Mouse (Mus musculus): ENCODE measurements around the gene Gm11060.

DNA sequence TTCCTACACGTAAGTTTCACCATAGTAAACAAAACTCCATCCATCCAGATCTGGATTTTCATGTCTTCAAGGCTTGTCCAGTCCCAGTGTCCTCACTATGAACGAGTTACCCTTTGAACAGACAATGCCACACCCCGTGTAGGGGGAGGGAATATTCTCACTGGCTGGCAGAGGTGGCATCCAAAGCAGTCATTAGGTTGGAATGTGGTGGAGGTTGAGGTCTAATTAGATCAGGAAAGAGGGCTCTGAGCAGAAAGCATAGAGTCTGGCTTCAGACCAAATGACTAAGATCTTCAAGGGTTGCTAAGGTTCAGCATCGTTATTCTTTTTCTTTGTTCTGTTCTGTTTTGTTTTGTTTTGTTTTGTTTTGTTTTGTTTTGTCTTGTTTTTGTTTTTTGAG lies 7.8 kb upstream of the Gm11060 start:
- no peak for TF ChIP-seq MAX (IDR thresholded peaks at IDR 0.05; ENCODE audit: low read length)
- TF ChIP-seq POLR2A (IDR thresholded peaks at IDR 0.05; ENCODE audit: low read depth, low read length): no peak
- no peak for TF ChIP-seq CTCF (conservative IDR thresholded peaks at IDR 0.05 in 1 of 2, IDR thresholded peaks at IDR 0.05 in 1 of 2; ENCODE audit: low read depth in 2 of 2, low read length in 2 of 2)
- TF ChIP-seq ETS1 (conservative IDR thresholded peaks at IDR 0.05; ENCODE audit: low read depth, low read length): no peak
- no peak for TF ChIP-seq BHLHE40 (IDR thresholded peaks at IDR 0.05; ENCODE audit: low read depth, low read length)
- TF ChIP-seq ZNF384 (IDR thresholded peaks at IDR 0.05; ENCODE audit: low read depth, low read length): no peak
- TF ChIP-seq EP300 (IDR thresholded peaks at IDR 0.05; ENCODE audit: low read length): no peak
- TF ChIP-seq MEF2A (IDR thresholded peaks at IDR 0.05; ENCODE audit: borderline replicate concordance, low read depth, low read length): no peak
- no peak for TF ChIP-seq MAZ (IDR thresholded peaks at IDR 0.05; ENCODE audit: low read depth, low read length)
- TF ChIP-seq USF2 (conservative IDR thresholded peaks at IDR 0.05; ENCODE audit: low read depth, low read length): no peak
- TF ChIP-seq USF1 (IDR thresholded peaks at IDR 0.05; ENCODE audit: low read depth, low read length): no peak

All from CH12.LX (cell line).